Mouse (Mus musculus): ENCODE data around the gene Med25. TPM values are rescaled to one million over a fixed set of nuclear protein-coding genes. Genes with fewer than 3 reads are reported as not detected.

Med25 gene
- polyA plus RNA-seq, 1 experiment from 2014 or later = 75.4 TPM

DNA sequence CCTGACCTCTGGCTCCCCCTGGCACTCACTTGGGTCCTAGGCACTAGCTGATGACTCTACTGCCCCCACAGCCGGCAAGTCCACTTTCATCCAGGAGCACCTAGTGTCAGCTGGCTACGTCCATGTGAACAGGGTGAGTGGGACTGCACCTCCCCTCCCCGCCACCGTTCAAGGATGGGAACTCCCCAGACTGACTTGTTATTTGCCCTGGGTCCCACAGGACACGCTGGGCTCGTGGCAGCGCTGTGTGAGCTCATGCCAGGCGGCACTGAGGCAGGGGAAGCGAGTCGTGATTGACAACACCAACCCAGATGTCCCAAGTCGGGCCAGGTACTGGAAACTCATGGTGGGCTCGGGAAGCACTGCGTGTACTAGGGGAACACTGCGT lies 31.1 kb downstream of the Med25 start:
- H3K4me3 ChIP-seq (ENCODE audit: low read depth, low read length) = no peak overlapping the region

DNA sequence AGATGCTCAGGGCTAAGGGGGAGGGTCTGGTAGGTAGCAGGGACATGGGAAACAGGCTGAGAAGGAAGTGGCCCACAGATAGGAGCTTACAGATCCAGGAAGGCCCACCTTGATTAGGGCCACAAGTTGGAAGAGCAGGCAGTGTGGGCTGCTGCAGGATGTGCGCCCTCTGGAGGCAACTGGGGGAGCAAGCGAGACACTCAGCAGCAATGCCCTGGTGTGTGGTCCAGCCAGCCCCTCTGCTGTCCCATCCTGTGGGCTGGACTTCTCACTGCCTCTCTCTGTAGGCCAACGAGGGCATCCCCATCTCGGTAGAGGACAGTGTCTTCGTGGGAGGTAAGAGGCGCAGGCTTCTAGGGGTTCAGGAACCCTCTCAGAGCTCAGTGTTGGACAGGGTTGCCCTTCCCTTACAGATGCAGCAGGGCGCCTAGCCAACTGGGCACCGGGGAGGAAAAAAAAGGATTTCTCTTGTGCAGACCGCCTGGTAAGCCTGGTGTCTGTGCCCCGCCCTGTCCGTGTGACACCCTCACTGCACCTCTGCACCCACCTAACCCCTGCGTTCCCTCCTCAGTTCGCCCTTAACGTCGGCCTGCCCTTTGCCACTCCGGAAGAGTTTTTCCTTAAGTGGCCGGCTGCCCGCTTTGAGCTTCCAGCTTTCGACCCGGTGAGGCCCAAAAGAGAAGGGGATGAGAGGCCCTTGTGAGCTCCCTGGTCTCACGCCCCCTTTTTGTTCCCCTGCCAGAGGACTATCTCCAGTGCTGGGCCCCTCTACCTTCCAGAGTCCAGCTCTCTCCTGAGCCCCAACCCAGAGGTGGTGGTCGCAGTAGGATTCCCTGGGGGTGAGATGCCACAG lies 31.7 kb downstream of the Med25 start:
- H3K4me1 ChIP-seq (ENCODE audit: control insufficient read depth, insufficient read depth, low read length) = peaks cover 15% of the 10 kb centered on the region
- DNase-seq (ENCODE audit: low spot score, missing footprints) = peak; percentile 94
- H3K9ac ChIP-seq (ENCODE audit: low read length) = no peak overlapping the region
- peak overlapping the region; percentile 5; the same call in 1 of the 2 replicates for H3K4me3 ChIP-seq (ENCODE audit: low read depth, low read length)
- no peaks in the 10 kb centered on the region for H3K27me3 ChIP-seq (ENCODE audit: control insufficient read depth, insufficient read depth, low read length)
- 61% methylated on average over 22 of the region's 22 CpGs for WGBS
- no peak overlapping the region; the same call in 1 of the 2 replicates for H3K4me2 ChIP-seq
- H3K27ac ChIP-seq (ENCODE audit: low read depth, low read length) = peak overlapping the region; percentile 20
- peaks cover 24% of the 10 kb centered on the region for H3K36me3 ChIP-seq (ENCODE audit: control insufficient read depth, insufficient read depth, low read length)
- ATAC-seq (ENCODE audit: low FRiP score) = peak; percentile 56
- H3K9me3 ChIP-seq (ENCODE audit: control insufficient read depth, low read length) = no peaks in the 10 kb centered on the region

More for the DNA sequence above, 31.1 kb downstream of the Med25 start:
- Histone ChIP-seq H3K9ac (ENCODE audit: low read length) (no peak overlapping the region), H3K36me3 (ENCODE audit: control insufficient read depth, insufficient read depth, low read length) (peaks cover 26% of the 10 kb centered on the region), H3K4me2 (no peak overlapping the region), H3K4me1 (ENCODE audit: control insufficient read depth, insufficient read depth, low read length) (peaks cover 16% of the 10 kb centered on the region), H3K9me3 (ENCODE audit: control insufficient read depth, low read length) (no peaks in the 10 kb centered on the region), H3K27me3 (ENCODE audit: control insufficient read depth, insufficient read depth, low read length) (no peaks in the 10 kb centered on the region), H3K27ac (ENCODE audit: low read depth, low read length) (no peak overlapping the region; the same call in 1 of the 2 replicates)
- DNase-seq (ENCODE audit: low spot score, missing footprints) (no peak), ATAC-seq (ENCODE audit: low FRiP score) (no peak)
- 86% methylated on average over 14 of the region's 14 CpGs for WGBS

DNA sequence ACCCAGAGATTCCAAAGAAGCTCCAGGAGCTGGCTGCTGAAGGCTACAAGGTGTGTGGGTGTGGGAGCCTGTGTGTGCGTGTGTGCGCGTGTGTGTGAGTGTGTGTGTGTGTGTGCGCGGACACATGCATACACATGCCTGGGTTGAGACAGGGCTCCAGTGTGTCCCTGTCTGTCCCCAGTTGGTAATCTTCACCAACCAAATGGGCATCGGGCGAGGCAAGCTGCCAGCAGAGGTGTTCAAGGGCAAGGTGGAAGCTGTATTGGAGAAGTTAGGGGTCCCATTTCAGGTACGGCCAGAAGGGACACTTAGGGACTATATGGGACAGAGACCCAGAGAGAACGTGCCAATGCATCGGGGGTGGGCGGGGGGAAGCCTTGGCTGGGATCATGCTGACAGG lies 32.6 kb downstream of the Med25 start:
- Histone ChIP-seq H3K4me1 (ENCODE audit: control insufficient read depth, insufficient read depth, low read length) (peaks cover 18% of the 10 kb centered on the region), H3K27me3 (ENCODE audit: control insufficient read depth, insufficient read depth, low read length) (no peaks in the 10 kb centered on the region)

GRCm38 (mm10) chr7:44857905-44858304 lies 34.6 kb downstream of the Med25 start:
- Histone ChIP-seq H3K27me3 (ENCODE audit: control insufficient read depth, insufficient read depth, low read length) (no peaks in the 10 kb centered on the region), H3K36me3 (ENCODE audit: control insufficient read depth, insufficient read depth, low read length) (peaks cover 3% of the 10 kb centered on the region), H3K4me3 (ENCODE audit: low read depth, low read length) (peak overlapping the region; percentile 72), H3K9ac (ENCODE audit: low read length) (peak overlapping the region; percentile 81), H3K4me1 (ENCODE audit: control insufficient read depth, insufficient read depth, low read length) (peaks cover 29% of the 10 kb centered on the region), H3K4me2 (peak overlapping the region; percentile 95), H3K9me3 (ENCODE audit: control insufficient read depth, low read length) (no peaks in the 10 kb centered on the region), H3K27ac (ENCODE audit: low read depth, low read length) (no peak overlapping the region)
- ATAC-seq (ENCODE audit: low FRiP score) (no peak), DNase-seq (ENCODE audit: low spot score, missing footprints) (no peak)
- 31% methylated on average over 8 of the region's 8 CpGs for WGBS

More for the DNA sequence above, 32.6 kb downstream of the Med25 start:
- WGBS = 89% methylated on average over 11 of the region's 11 CpGs
- peaks cover 20% of the 10 kb centered on the region for H3K36me3 ChIP-seq (ENCODE audit: control insufficient read depth, insufficient read depth, low read length)
- DNase-seq (ENCODE audit: low spot score, missing footprints) (no peak), ATAC-seq (ENCODE audit: low FRiP score) (no peak)
- H3K4me3 ChIP-seq (ENCODE audit: low read depth, low read length) = no peak overlapping the region
- no peaks in the 10 kb centered on the region for H3K9me3 ChIP-seq (ENCODE audit: control insufficient read depth, low read length)
- no peak overlapping the region for H3K9ac ChIP-seq (ENCODE audit: low read length)
- H3K27ac ChIP-seq (ENCODE audit: low read depth, low read length) = no peak overlapping the region
- H3K4me2 ChIP-seq = no peak overlapping the region

GRCm38 (mm10) chr7:44857042-44857552 lies 35.4 kb downstream of the Med25 start, which contains the start of gene Pnkp:
Gene Pnkp (plus strand): TSS chr7:44857139.
- Histone ChIP-seq H3K4me2 (peak within 1 kb of the TSS; percentile 95), H3K4me1 (ENCODE audit: control insufficient read depth, insufficient read depth, low read length) (peaks cover 29% of the 10 kb centered on the region)

GRCm38 (mm10) chr7:44856265-44856916 lies 36.1 kb downstream of the Med25 start:
- no peak overlapping the region for H3K9ac ChIP-seq (ENCODE audit: low read length)
- WGBS = 69% methylated on average over 9 of the region's 9 CpGs
- DNase-seq (ENCODE audit: low spot score, missing footprints) (no peak), ATAC-seq (ENCODE audit: low FRiP score) (no peak)
- H3K4me3 ChIP-seq (ENCODE audit: low read depth, low read length) = peak overlapping the region; percentile 72; the same call in 1 of the 2 replicates
- H3K27ac ChIP-seq (ENCODE audit: low read depth, low read length) = no peak overlapping the region
- peak overlapping the region; percentile 95 for H3K4me2 ChIP-seq
- H3K4me1 ChIP-seq (ENCODE audit: control insufficient read depth, insufficient read depth, low read length) = peaks cover 29% of the 10 kb centered on the region
- no peaks in the 10 kb centered on the region for H3K9me3 ChIP-seq (ENCODE audit: control insufficient read depth, low read length)
- H3K36me3 ChIP-seq (ENCODE audit: control insufficient read depth, insufficient read depth, low read length) = peaks cover 2% of the 10 kb centered on the region; the same call in 1 of the 2 replicates
- no peaks in the 10 kb centered on the region for H3K27me3 ChIP-seq (ENCODE audit: control insufficient read depth, insufficient read depth, low read length)

More at GRCm38 (mm10) chr7:44857042-44857552, 35.4 kb downstream of the Med25 start, which contains the start of gene Pnkp:
- Histone ChIP-seq H3K9ac (ENCODE audit: low read length) (peak within 1 kb of the TSS; percentile 81), H3K27ac (ENCODE audit: low read depth, low read length) (peak within 1 kb of the TSS; percentile 83), H3K9me3 (ENCODE audit: control insufficient read depth, low read length) (no peaks in the 10 kb centered on the region), H3K36me3 (ENCODE audit: control insufficient read depth, insufficient read depth, low read length) (peaks cover 2% of the 10 kb centered on the region; the same call in 1 of the 2 replicates), H3K27me3 (ENCODE audit: control insufficient read depth, insufficient read depth, low read length) (no peaks in the 10 kb centered on the region), H3K4me3 (ENCODE audit: low read depth, low read length) (peak within 1 kb of the TSS; percentile 72)
- DNase-seq (ENCODE audit: low spot score, missing footprints) (peak; percentile 98), ATAC-seq (ENCODE audit: low FRiP score) (peak; percentile 45; the same call in 1 of the 2 replicates)
- WGBS = under 1% methylated on average over 32 of the region's 32 CpGs

- Histone ChIP-seq H3K27ac (ENCODE audit: low read depth, low read length) (peak overlapping the region; percentile 89), H3K4me1 (ENCODE audit: control insufficient read depth, insufficient read depth, low read length) (peaks cover 33% of the 10 kb centered on the region), H3K36me3 (ENCODE audit: control insufficient read depth, insufficient read depth, low read length) (0 out of 2 replicates have a peak, but pooled peaks cover 2% of the 10 kb centered on the region), H3K4me3 (ENCODE audit: low read depth, low read length) (peak overlapping the region; percentile 49), H3K9ac (ENCODE audit: low read length) (peak overlapping the region; percentile 74), H3K9me3 (ENCODE audit: control insufficient read depth, low read length) (no peaks in the 10 kb centered on the region), H3K27me3 (ENCODE audit: control insufficient read depth, insufficient read depth, low read length) (no peaks in the 10 kb centered on the region), H3K4me2 (peak overlapping the region; percentile 78)
- ATAC-seq (ENCODE audit: low FRiP score) = no peak
- WGBS = 44% methylated on average over 10 of the region's 10 CpGs
- no peak for DNase-seq (ENCODE audit: low spot score, missing footprints)
Observed at GRCm38 (mm10) chr7:44855036-44855435, 37.5 kb downstream of the Med25 start.

DNA sequence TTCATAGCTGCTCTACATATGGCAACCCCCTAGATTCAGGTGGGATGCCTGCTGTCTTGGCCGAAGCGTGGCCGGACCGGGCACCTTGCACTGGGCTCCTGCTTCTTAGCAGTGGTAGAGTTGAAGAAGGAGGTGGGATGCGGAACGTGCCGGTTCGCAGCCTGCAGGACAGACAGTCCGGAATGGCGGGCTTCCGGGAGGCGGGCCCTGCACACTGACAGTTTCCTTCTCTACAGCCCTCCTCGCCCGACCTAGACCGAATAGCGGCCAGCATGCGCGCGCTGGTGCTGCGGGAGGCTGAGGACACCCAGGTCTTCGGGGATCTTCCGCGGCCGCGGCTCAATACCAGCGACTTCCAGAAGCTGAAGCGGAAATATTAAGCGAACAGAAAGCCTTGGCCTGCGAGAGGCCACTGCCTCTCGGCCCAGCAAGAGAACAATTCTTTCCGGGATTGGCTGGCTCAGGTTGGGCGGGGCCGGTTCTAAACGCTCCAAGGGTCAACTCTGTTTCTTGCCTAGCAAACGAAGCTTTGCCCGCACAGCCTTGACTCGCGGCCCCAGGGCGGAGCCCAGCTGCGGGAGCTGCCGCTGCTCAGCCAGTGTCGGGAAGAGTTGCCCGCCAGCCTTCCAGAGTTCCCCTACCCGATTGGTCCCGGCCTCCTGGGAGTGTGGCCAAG lies 38.0 kb downstream of the Med25 start:
- H3K4me1 ChIP-seq (ENCODE audit: control insufficient read depth, insufficient read depth, low read length) = peaks cover 33% of the 10 kb centered on the region
- WGBS = 1% methylated on average over 45 of the region's 45 CpGs

More for the DNA sequence above, 38.0 kb downstream of the Med25 start:
- peak overlapping the region; percentile 89 for H3K27ac ChIP-seq (ENCODE audit: low read depth, low read length)
- peak overlapping the region; percentile 78 for H3K4me2 ChIP-seq
- no peaks in the 10 kb centered on the region for H3K9me3 ChIP-seq (ENCODE audit: control insufficient read depth, low read length)
- DNase-seq (ENCODE audit: low spot score, missing footprints) (peak; percentile 95), ATAC-seq (ENCODE audit: low FRiP score) (peak; percentile 43)
- H3K4me3 ChIP-seq (ENCODE audit: low read depth, low read length) = peak overlapping the region; percentile 49
- H3K9ac ChIP-seq (ENCODE audit: low read length) = peak overlapping the region; percentile 74
- H3K36me3 ChIP-seq (ENCODE audit: control insufficient read depth, insufficient read depth, low read length) = 0 out of 2 replicates have a peak, but pooled peaks cover 2% of the 10 kb centered on the region
- H3K27me3 ChIP-seq (ENCODE audit: control insufficient read depth, insufficient read depth, low read length) = no peaks in the 10 kb centered on the region

Measured in midbrain, embryonic 11.5 days (tissue).